Mouse (Mus musculus): ENCODE data around the gene Gnaz. TPM values are rescaled to one million over a fixed set of nuclear protein-coding genes. Genes with fewer than 3 reads are reported as not detected.
A peak's percentile ranks its signal among the peaks of the same experiment; 100 is the strongest.

Gnaz gene
- polyA plus RNA-seq (2014; fragmentation: Nextera tagmentation; extraction: Ambion mirVana), result 66.8 and 77.7 TPM in 2 replicates

DNA sequence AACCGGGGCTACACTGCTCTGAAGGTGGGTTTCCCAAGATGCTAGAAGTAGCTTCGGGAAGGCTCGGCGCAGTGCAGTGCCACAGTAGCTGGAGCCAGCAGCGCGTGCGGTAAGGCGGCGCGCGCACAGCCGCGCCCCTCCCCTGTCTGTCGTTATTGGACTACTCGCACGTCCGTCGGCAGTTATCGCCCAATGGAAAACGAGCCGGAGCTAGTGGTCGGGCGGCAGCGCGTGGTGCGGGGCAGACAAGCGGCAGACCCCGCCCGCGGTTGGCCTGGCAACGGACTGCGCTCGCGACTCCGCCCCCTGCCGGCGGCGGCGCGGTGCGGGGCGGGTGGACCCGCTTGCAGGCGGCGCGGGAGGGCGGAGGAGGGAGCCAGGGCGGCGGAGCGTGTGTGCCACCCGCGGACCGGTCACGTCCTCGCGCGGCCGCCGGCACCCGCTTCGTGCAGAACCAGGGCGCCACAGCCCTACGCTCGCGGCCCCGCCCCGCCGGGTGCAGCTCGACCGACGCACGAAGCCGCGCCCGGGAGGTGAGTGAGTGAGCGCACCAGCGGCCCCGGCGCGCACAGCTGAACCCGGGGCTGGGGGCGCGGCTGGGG lies at the start of gene Gnaz:
TSS of gene Gnaz (plus strand) at position 328 of the 602 bp plus-strand sequence.
- Histone ChIP-seq H3K4me1 (replicated peaks; ENCODE audit: control insufficient read depth, insufficient read depth, low read length) (peaks cover 20% of the 10 kb centered on the region), H3K4me3 (replicated peaks; ENCODE audit: low read length) (peak within 1 kb of the TSS; percentile 77), H3K9ac (peak within 1 kb of the TSS; percentile 81), H3K9me3 (ENCODE audit: control insufficient read depth, low read length) (no peaks in the 10 kb centered on the region), H3K27me3 (ENCODE audit: control insufficient read depth, insufficient read depth, low read length) (0 out of 2 replicates have a peak, but pooled peaks cover 5% of the 10 kb centered on the region), H3K36me3 (replicated peaks; ENCODE audit: control insufficient read depth, insufficient read depth) (no peaks in the 10 kb centered on the region), H3K4me2 (replicated peaks) (peak within 1 kb of the TSS; percentile 75), H3K27ac (peak within 1 kb of the TSS; percentile 77)
- peak; percentile 98 for DNase-seq (ENCODE audit: low spot score)
- WGBS, result under 1% methylated on average over 72 of the region's 83 CpGs
- ATAC-seq (ENCODE audit: low FRiP score), result peak; percentile 98

DNA sequence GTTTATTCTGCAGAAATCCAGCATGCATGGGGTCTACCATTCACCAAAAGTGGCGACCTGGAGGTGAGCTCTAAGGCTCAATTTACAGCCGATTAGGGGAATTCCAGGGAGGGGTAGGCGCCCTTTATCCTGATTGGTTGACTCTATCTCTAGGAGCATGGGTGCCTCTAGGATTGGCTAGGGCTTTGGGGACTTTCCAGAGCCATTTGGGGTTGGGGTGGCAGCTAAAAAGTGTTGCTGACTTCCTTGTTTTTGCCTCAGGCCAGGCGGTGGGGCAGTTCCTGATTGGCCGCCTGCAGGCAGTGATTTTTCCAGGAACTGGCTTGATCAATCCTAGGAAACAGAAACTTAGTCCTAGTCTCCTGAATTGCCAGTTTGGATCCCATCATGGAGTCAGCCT lies 47.7 kb upstream of the Gnaz start:
- ATAC-seq (ENCODE audit: low FRiP score), result no peak
- no peak overlapping the region for H3K4me2 ChIP-seq (replicated peaks)
- H3K36me3 ChIP-seq (replicated peaks; ENCODE audit: control insufficient read depth, insufficient read depth), result no peaks in the 10 kb centered on the region
- no peak for DNase-seq (ENCODE audit: low spot score)
- H3K4me3 ChIP-seq (replicated peaks; ENCODE audit: low read length), result no peak overlapping the region
- H3K9ac ChIP-seq, result no peak overlapping the region
- 46% methylated on average over 5 of the region's 5 CpGs for WGBS
- no peak overlapping the region for H3K27ac ChIP-seq
- H3K4me1 ChIP-seq (replicated peaks; ENCODE audit: control insufficient read depth, insufficient read depth, low read length), result no peaks in the 10 kb centered on the region
- H3K9me3 ChIP-seq (ENCODE audit: control insufficient read depth, low read length), result no peaks in the 10 kb centered on the region
- H3K27me3 ChIP-seq (ENCODE audit: control insufficient read depth, insufficient read depth, low read length), result no peaks in the 10 kb centered on the region

DNA sequence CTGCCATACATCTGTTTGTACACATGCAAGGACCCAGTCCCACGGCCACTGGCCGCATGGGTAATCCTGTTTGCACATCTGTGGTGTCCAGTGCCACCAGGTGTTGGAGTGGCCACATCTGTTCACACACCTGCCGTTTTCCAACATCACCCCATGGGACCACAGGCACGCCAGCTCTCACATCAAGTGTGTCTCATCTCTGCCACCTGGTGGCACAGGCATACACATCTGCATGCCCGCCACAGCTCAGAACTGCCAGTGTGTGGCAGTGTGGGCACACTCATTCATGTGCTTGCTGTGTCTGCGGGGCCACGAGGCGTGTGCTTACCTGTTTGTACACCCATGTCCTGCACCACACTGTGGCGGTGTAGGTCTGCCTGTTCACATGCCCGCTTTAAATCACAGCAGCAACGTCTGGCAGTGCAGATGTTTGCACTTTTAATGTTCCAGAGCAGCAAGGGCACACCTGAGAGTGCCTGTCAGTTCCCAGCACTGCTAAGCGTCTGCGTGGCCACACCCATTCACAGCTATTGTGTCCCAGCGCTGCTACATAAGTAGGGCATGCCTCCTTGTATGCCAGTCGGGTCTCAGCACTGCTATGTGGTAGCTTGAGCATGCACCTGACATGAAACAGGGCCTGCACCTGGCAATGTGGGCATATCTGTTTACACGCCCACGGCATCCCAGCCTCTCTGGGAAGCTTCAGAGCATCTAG lies 46.0 kb upstream of the Gnaz start:
- DNase-seq (ENCODE audit: low spot score) (peak; percentile 69), ATAC-seq (ENCODE audit: low FRiP score) (peak; percentile 53)
- 0 out of 2 replicates have a peak, but pooled peaks cover 5% of the 10 kb centered on the region for H3K4me1 ChIP-seq (replicated peaks; ENCODE audit: control insufficient read depth, insufficient read depth, low read length)
- H3K27ac ChIP-seq, result no peak overlapping the region
- no peaks in the 10 kb centered on the region for H3K27me3 ChIP-seq (ENCODE audit: control insufficient read depth, insufficient read depth, low read length)
- H3K4me3 ChIP-seq (replicated peaks; ENCODE audit: low read length), result no peak overlapping the region
- WGBS, result 44% methylated on average over 17 of the region's 17 CpGs
- H3K4me2 ChIP-seq (replicated peaks), result no peak overlapping the region
- H3K9ac ChIP-seq, result no peak overlapping the region
- H3K36me3 ChIP-seq (replicated peaks; ENCODE audit: control insufficient read depth, insufficient read depth), result no peaks in the 10 kb centered on the region
- no peaks in the 10 kb centered on the region for H3K9me3 ChIP-seq (ENCODE audit: control insufficient read depth, low read length)

DNA sequence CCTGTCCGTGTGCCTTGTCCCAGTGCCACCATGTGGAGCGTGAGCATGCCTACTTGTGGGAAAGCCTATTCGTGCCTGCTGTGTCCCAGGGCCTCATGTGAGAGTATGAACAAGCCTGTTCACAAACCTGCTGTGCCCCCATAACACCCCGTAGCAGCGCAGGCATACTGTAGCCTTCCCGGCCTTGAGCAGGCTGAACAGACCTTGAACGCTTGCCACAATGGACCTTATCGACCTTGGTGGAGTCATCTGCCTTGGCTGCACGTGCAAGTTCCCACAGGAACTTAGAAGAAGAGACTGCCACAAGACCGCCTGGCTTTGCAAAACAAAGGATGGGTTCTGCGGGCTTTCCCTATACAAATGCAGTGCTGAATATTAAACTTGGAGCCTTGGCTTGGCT lies 45.4 kb upstream of the Gnaz start:
- H3K4me3 ChIP-seq (replicated peaks; ENCODE audit: low read length), result no peak overlapping the region
- DNase-seq (ENCODE audit: low spot score), result no peak
- no peaks in the 10 kb centered on the region for H3K9me3 ChIP-seq (ENCODE audit: control insufficient read depth, low read length)
- H3K27ac ChIP-seq, result no peak overlapping the region
- H3K4me2 ChIP-seq (replicated peaks), result no peak overlapping the region
- no peak for ATAC-seq (ENCODE audit: low FRiP score)
- H3K4me1 ChIP-seq (replicated peaks; ENCODE audit: control insufficient read depth, insufficient read depth, low read length), result 0 out of 2 replicates have a peak, but pooled peaks cover 5% of the 10 kb centered on the region
- 76% methylated on average over 11 of the region's 11 CpGs for WGBS
- no peak overlapping the region for H3K9ac ChIP-seq
- H3K27me3 ChIP-seq (ENCODE audit: control insufficient read depth, insufficient read depth, low read length), result no peaks in the 10 kb centered on the region
- no peaks in the 10 kb centered on the region for H3K36me3 ChIP-seq (replicated peaks; ENCODE audit: control insufficient read depth, insufficient read depth)

DNA sequence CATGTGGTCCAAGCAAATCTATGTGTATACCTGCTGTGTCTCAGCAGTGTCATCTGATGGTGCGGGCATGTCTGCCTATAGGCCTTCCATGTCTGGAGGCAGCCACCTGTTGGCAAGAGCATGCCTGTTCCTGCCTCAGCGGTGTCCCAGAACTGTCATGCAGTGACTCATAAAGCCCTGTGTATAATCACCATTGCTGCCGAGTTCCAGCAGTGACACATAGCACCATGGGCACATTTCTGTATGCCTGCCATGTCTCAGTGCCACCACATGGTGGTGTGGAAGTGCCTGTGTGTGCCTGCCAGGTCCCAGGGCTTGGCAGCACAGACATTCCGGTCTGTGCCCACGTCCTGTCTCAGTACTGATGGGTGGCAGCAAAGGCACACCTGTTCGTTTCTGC lies 44.2 kb upstream of the Gnaz start:
- H3K27me3 ChIP-seq (ENCODE audit: control insufficient read depth, insufficient read depth, low read length), result no peaks in the 10 kb centered on the region
- no peaks in the 10 kb centered on the region for H3K36me3 ChIP-seq (replicated peaks; ENCODE audit: control insufficient read depth, insufficient read depth)
- no peak overlapping the region for H3K27ac ChIP-seq
- no peak overlapping the region for H3K4me3 ChIP-seq (replicated peaks; ENCODE audit: low read length)
- H3K4me1 ChIP-seq (replicated peaks; ENCODE audit: control insufficient read depth, insufficient read depth, low read length), result 0 out of 2 replicates have a peak, but pooled peaks cover 5% of the 10 kb centered on the region
- 50% methylated on average over 6 of the region's 6 CpGs for whole genome bisulfite sequencing
- H3K9me3 ChIP-seq (ENCODE audit: control insufficient read depth, low read length), result no peaks in the 10 kb centered on the region
- no peak overlapping the region for H3K9ac ChIP-seq
- H3K4me2 ChIP-seq (replicated peaks), result no peak overlapping the region
- peak; percentile 52 for DNase-seq (ENCODE audit: low spot score)
- peak; percentile 49; the same call in 1 of the 2 replicates for ATAC-seq (ENCODE audit: low FRiP score)

DNA sequence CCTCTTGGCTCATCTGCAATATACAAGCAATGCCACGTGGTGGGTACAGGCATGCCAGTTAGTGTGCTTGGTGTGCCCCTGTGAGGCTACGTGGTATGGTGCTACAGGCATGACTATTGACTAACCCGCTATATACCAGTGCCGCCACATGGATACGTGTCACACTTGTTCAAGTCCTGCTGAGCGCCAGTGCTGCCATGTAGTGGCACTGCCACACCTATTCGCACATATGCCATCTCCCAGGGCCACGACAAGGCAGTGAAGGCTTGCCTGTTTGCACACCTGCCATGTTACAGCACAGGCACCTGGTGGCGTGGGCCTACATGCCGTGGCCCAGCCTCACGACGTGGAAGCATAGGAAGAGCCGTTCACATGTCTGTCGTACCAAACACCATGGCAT lies 42.7 kb upstream of the Gnaz start:
- 94% methylated on average over 14 of the region's 14 CpGs for WGBS
- H3K27ac ChIP-seq, result no peak overlapping the region
- DNase-seq (ENCODE audit: low spot score) (no peak), ATAC-seq (ENCODE audit: low FRiP score) (no peak)
- H3K4me3 ChIP-seq (replicated peaks; ENCODE audit: low read length), result no peak overlapping the region
- H3K4me1 ChIP-seq (replicated peaks; ENCODE audit: control insufficient read depth, insufficient read depth, low read length), result 0 out of 2 replicates have a peak, but pooled peaks cover 5% of the 10 kb centered on the region
- no peak overlapping the region for H3K9ac ChIP-seq
- H3K9me3 ChIP-seq (ENCODE audit: control insufficient read depth, low read length), result no peaks in the 10 kb centered on the region
- no peaks in the 10 kb centered on the region for H3K36me3 ChIP-seq (replicated peaks; ENCODE audit: control insufficient read depth, insufficient read depth)
- H3K4me2 ChIP-seq (replicated peaks), result no peak overlapping the region
- no peaks in the 10 kb centered on the region for H3K27me3 ChIP-seq (ENCODE audit: control insufficient read depth, insufficient read depth, low read length)

DNA sequence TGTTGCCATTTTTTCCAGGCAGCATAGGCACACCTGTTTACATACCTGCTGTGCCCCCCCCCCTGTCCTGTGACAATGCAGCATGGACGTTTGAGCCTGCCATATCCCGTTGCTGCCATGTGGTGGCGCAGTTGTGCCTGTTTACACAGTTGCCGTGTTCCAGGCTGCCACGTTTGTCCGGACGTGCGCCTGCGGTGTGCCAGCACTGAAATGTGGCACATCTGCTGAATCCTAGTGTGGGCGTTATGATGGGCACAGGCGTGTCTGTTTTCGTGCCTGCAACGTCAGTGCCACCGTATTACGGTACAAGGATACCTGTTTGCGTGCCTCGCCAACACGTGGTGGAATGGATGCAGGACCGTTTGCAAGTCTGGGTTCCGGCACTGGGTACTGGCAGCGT lies 41.7 kb upstream of the Gnaz start:
- H3K4me2 ChIP-seq (replicated peaks), result peak overlapping the region; percentile 55
- no peaks in the 10 kb centered on the region for H3K27me3 ChIP-seq (ENCODE audit: control insufficient read depth, insufficient read depth, low read length)
- no peaks in the 10 kb centered on the region for H3K9me3 ChIP-seq (ENCODE audit: control insufficient read depth, low read length)
- DNase-seq (ENCODE audit: low spot score) (peak; percentile 71), ATAC-seq (ENCODE audit: low FRiP score) (no peak; the same call in 1 of the 2 replicates)
- no peak overlapping the region for H3K9ac ChIP-seq
- no peaks in the 10 kb centered on the region for H3K36me3 ChIP-seq (replicated peaks; ENCODE audit: control insufficient read depth, insufficient read depth)
- no peak overlapping the region for H3K27ac ChIP-seq
- H3K4me3 ChIP-seq (replicated peaks; ENCODE audit: low read length), result peak overlapping the region; percentile 12; the same call in 1 of the 2 replicates
- 0 out of 2 replicates have a peak, but pooled peaks cover 5% of the 10 kb centered on the region for H3K4me1 ChIP-seq (replicated peaks; ENCODE audit: control insufficient read depth, insufficient read depth, low read length)
- WGBS, result 18% methylated on average over 21 of the region's 21 CpGs

DNA sequence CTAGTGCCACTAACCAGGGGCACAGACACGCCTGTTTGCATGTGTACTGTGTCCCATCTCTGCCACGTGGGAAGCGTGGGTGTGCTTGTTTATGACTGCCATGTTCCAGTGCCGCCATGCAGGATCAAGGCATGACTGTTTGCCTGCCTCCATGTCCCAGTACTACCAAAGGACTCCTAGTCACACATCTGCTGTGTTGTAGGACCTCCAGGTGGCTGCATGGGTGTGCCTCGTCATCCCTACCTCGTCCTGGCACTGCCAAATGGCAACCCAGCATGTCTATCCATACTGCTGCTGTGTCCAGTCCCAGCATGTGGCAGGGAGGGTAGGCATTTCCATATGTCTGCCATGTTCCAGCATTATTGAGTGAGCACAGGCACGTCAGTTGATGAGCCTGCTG lies 38.7 kb upstream of the Gnaz start:
- H3K4me3 ChIP-seq (replicated peaks; ENCODE audit: low read length), result no peak overlapping the region
- no peak overlapping the region for H3K9ac ChIP-seq
- DNase-seq (ENCODE audit: low spot score), result no peak
- ATAC-seq (ENCODE audit: low FRiP score), result no peak
- no peaks in the 10 kb centered on the region for H3K27me3 ChIP-seq (ENCODE audit: control insufficient read depth, insufficient read depth, low read length)
- no peaks in the 10 kb centered on the region for H3K9me3 ChIP-seq (ENCODE audit: control insufficient read depth, low read length)
- no peaks in the 10 kb centered on the region for H3K36me3 ChIP-seq (replicated peaks; ENCODE audit: control insufficient read depth, insufficient read depth)
- H3K27ac ChIP-seq, result no peak overlapping the region
- 0 out of 2 replicates have a peak, but pooled peaks cover 5% of the 10 kb centered on the region for H3K4me1 ChIP-seq (replicated peaks; ENCODE audit: control insufficient read depth, insufficient read depth, low read length)
- H3K4me2 ChIP-seq (replicated peaks), result no peak overlapping the region
- WGBS, result 81% methylated on average over 7 of the region's 7 CpGs

DNA sequence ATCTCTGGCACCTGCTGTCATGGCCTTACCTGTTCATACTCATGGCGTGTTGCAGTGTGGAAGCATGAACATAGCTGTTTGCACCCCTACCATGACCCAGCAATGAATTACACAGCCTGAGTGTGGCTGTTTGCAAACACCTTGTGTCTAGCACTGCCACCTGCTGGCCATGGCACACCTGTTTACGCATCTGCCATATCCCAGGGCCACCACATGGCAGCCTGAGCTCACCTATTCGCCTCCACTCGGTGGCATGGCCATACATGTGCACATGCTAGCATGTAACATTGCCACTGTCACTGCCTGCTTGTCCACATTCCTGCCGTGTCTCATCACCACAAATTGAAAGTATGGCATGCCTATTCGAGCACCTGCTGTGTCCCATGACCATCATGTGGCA lies 37.4 kb upstream of the Gnaz start:
- Histone ChIP-seq H3K9me3 (ENCODE audit: control insufficient read depth, low read length) (no peaks in the 10 kb centered on the region), H3K27me3 (ENCODE audit: control insufficient read depth, insufficient read depth, low read length) (no peaks in the 10 kb centered on the region), H3K4me2 (replicated peaks) (no peak overlapping the region), H3K27ac (no peak overlapping the region), H3K36me3 (replicated peaks; ENCODE audit: control insufficient read depth, insufficient read depth) (no peaks in the 10 kb centered on the region), H3K9ac (no peak overlapping the region), H3K4me1 (replicated peaks; ENCODE audit: control insufficient read depth, insufficient read depth, low read length) (0 out of 2 replicates have a peak, but pooled peaks cover 5% of the 10 kb centered on the region), H3K4me3 (replicated peaks; ENCODE audit: low read length) (no peak overlapping the region)
- ATAC-seq (ENCODE audit: low FRiP score) (no peak), DNase-seq (ENCODE audit: low spot score) (no peak)
- WGBS, result 80% methylated on average over 6 of the region's 6 CpGs
